Mouse (Mus musculus) Patski (cell line): Measurements from ENCODE around the gene Nt5c2. TPM values are rescaled to one million over a fixed set of nuclear protein-coding genes. Genes with fewer than 3 reads are reported as not detected.
A peak's percentile ranks its signal among the peaks of the same experiment; 100 is the strongest.

Experiments used
- ATAC-seq: fragments of 100-300 bp; one replicate; pipeline ENCODE4 v1.8.0; 2021
- CTCF ChIA-PET: fragments of 350-600 bp; sonication (Branson Sonifier 250); formaldehyde crosslinking; loops from one replicate; lab custom pipeline; 2022; ENCODE audit warnings: inconsistent platforms; lab: Charles Lee
- POLR2A ChIA-PET: fragments of 350-600 bp; sonication (Branson Sonifier 250); formaldehyde crosslinking; loops from one replicate; lab custom pipeline; 2022; ENCODE audit warnings: antibody characterized with exemption, inconsistent platforms; lab: Charles Lee
- DNase-seq: peaks from one replicate; pipeline ENCODE4 v3.0.0-alpha.2; 2011; ENCODE audit warnings: low read depth, low spot score
- H3K27me3 ChIP-seq: fragments of 371-371 bp; one replicate; pipeline ENCODE4 v1.5.1; 2021
- CTCF ChIP-seq: fragments of 100-300 bp; IDR thresholded peaks from one replicate; pipeline ENCODE4 v1.5.1; 2021
- in situ Hi-C: fragments of 300-500 bp; cut with MboI; formaldehyde crosslinking; loops from 3 replicates; pipeline ENCODE4 v1.11.1; 2018; ENCODE audit warnings: low pct_unique_long_range_greater_than_20kb, mixed read lengths
- polyA plus RNA-seq: library from polyadenylated mRNA; unstranded; gene quantifications from one replicate; pipeline ENCODE4 v1.2.3, GENCODE M21; 2021

Gene Nt5c2
- polyA plus RNA-seq, 1 experiment from 2014 or later, result 99.6 TPM

DNA sequence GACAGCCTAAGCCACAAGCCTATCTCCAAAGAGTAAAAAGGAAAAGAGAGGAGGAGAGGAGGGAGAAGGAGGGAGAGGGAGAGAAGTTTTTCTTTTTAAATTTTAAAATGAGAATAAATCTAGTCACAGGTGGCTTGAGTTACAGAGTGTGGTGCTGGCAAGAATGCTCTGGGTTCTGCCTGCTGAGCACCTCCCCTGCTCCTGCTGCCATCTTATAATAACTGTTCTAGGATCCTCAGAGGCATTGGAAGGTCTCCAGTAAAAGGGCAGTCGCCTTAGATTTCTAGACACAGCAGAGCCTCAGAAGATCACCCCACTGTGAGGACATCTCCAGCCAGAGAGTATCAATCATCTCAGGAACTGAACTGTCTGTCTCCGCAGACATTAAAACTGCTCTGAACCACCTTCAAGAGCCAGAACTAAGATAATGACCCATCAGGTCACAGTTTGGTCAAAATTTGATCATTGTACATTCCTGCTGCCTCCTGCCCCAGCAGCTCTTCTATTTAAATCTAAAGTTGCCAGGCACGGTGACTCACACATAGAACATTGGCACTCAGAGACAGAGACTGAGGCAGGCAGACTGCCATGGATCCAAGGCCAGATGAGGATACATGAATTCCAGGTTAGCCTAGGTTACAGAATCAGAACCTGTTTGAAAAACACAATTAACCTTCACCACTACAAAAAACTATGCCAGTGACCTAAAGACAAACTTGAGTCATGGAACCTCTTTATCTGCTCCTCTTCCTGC, 25.9 kb upstream of the Nt5c2 start:
- CTCF ChIA-PET, result interaction anchor here (0.7 to 1.2 kb wide), 3 partner anchors 161 to 453 kb away, joined by 3 read pairs; no protein-coding TSS in a partner anchor
- H3K27me3 ChIP-seq, result no peaks in the 10 kb centered on the region
- TF ChIP-seq CTCF, result no peak
- DNase-seq (no peak), ATAC-seq (no peak)
- in situ Hi-C loops, result no loop called here
- POLR2A ChIA-PET, result no interaction called here

DNA sequence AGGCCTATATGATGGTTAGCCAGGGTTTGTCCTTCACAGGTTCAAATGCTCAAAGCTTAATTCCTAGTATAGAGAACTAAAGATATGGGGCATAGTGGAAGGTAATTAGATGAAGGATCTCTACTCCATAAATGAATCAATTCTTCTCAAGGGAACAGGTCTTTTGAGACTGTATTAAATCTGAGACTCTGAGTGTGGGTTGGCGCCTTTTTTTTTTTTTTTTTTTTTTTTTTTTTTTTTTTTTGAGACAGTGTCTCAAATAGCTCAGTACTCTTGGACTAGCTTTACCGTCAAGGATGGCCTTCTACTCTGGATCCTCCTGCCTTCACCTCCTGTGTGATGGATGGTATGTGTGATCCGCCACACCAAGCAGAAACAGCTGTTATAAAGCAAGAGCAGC, 21.6 kb upstream of the Nt5c2 start:
- CTCF ChIA-PET, result interaction anchor here (1.5 kb wide), 1 partner anchor 11 kb away, joined by 3 read pairs; no protein-coding TSS in a partner anchor

DNA sequence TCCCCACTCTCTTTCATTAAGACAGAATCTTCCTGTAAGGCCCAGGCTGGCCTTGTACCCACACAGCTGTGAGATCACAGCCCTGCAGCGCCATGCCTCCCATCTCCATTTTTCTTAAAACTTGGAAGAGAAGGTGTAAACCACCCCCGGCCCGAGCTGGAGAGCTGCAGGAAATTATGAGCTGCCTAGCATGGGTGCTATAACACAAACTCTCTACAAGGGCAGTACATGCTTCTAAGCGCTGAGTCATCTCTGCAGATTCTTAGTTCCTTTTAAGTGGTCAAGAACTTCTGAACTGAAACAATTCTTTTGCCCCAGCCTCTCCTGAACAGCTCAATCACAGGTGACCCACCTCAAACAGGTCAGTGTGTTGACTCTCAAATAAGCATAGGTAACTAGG, 20.0 kb upstream of the Nt5c2 start:
- DNase-seq, result no peak
- in situ Hi-C loops, result no loop called here
- no peaks in the 10 kb centered on the region for H3K27me3 ChIP-seq
- no peak for ATAC-seq
- ChIA-PET CTCF (interaction anchor here (1.3 kb wide), 1 partner anchor 9 kb away, joined by 3 read pairs; no protein-coding TSS in a partner anchor), POLR2A (no interaction called here)
- TF ChIP-seq CTCF, result no peak

More for the DNA sequence above, 21.6 kb upstream of the Nt5c2 start:
- in situ Hi-C loops, result no loop called here
- POLR2A ChIA-PET, result interaction anchor here (0.6 to 1.0 kb wide), 3 partner anchors 13 to 289 kb away, joined by 5 to 10 read pairs (median 8); no protein-coding TSS in a partner anchor
- TF ChIP-seq CTCF, result no peak
- no peak for DNase-seq
- no peaks in the 10 kb centered on the region for H3K27me3 ChIP-seq
- no peak for ATAC-seq

GRCm38 (mm10) chr19:47031770-47032169, 16.8 kb upstream of the Nt5c2 start:
- TF ChIP-seq CTCF, result no peak
- DNase-seq (no peak), ATAC-seq (no peak)
- POLR2A ChIA-PET, result no interaction called here
- in situ Hi-C loops, result no loop called here
- no peaks in the 10 kb centered on the region for H3K27me3 ChIP-seq
- CTCF ChIA-PET, result interaction anchor here (0.6 kb wide), 1 partner anchor 444 kb away, joined by 3 read pairs; no protein-coding TSS in a partner anchor

DNA sequence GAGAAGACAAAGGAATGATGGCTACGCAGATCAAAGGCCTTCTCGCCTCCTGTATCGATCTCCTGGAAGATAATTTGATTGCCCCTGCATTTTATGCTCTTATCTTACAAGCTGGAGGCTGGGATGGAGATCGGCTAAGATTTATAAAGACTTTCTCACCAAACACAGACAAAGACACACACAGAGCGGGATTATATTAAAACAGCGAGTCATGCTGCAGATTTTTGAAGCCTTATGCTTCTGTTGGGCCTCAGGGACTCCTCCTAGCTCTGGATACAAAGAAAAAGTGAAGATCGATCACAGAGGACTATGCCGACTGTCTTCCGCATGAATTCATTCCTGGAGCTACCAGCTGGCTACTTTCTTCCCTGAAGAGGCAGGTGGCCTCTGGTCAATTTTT, 14.8 kb upstream of the Nt5c2 start:
- in situ Hi-C loops, result no loop called here
- no peaks in the 10 kb centered on the region for H3K27me3 ChIP-seq
- no peak for DNase-seq
- no peak for TF ChIP-seq CTCF
- POLR2A ChIA-PET, result interaction anchor here (1.2 kb wide), 1 partner anchor 10 kb away, joined by 4 read pairs; no protein-coding TSS in a partner anchor
- CTCF ChIA-PET, result no interaction called here
- no peak for ATAC-seq

DNA sequence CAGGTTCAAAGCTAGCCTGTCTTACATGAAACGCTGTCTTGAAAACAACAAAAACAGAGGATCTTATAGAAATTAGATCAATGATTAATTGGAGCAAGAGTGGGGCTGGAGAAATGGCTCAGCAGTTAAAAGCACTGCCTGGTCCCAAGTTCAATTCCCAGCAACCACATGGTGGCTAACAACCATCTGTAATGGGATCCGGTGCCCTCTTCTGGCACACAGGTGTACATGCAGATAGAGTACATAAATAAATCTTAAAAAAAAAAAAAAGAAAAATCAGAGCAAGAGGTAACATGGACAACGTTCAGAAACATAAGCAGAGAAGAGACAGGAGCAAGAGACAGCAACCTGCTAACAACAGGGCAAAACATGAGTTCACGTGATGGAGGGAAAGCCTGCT, 11.6 kb upstream of the Nt5c2 start:
- TF ChIP-seq CTCF, result peak; percentile 28

GRCm38 (mm10) chr19:47024954-47025353, 10.0 kb upstream of the Nt5c2 start:
- POLR2A ChIA-PET, result no interaction called here
- no peak for DNase-seq
- CTCF ChIA-PET, result interaction anchor here (1.2 kb wide), 1 partner anchor 19 kb away, joined by 3 read pairs; no protein-coding TSS in a partner anchor

More for the DNA sequence above, 11.6 kb upstream of the Nt5c2 start:
- DNase-seq (no peak), ATAC-seq (no peak)
- in situ Hi-C loops, result no loop called here
- H3K27me3 ChIP-seq, result peaks cover 5% of the 10 kb centered on the region
- CTCF ChIA-PET, result interaction anchor here (1.1 kb wide), 1 partner anchor 9 kb away, joined by 3 read pairs; no protein-coding TSS in a partner anchor
- POLR2A ChIA-PET, result no interaction called here

DNA sequence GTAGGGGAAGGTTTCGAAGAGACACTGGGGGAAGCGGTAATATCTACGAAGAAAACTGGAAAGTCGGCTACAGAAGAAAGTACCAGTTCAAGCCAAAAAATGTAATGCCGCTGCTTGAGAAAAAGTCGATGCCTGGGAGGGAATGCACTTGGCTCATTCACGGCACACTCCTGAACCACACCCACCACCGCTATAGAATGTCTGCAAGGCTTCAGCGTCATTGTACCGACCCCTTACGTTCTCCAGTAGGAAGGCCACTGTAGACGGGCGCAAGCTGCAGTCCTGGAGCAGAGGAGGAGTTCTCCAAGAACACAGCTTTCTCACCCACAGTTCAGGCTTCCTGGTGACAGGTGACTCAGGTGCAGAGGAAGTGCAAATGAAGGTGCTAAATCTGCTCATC, 8.6 kb upstream of the Nt5c2 start:
- ATAC-seq (no peak), DNase-seq (no peak)
- H3K27me3 ChIP-seq, result peaks cover 19% of the 10 kb centered on the region
- no peak for TF ChIP-seq CTCF
- ChIA-PET CTCF (no interaction called here), POLR2A (interaction anchor here (0.5 kb wide), 1 partner anchor 13 kb away, joined by 5 read pairs; no protein-coding TSS in a partner anchor)
- in situ Hi-C loops, result no loop called here

More at GRCm38 (mm10) chr19:47024954-47025353, 10.0 kb upstream of the Nt5c2 start:
- in situ Hi-C loops, result no loop called here
- ATAC-seq, result no peak
- peaks cover 6% of the 10 kb centered on the region for H3K27me3 ChIP-seq
- no peak for TF ChIP-seq CTCF

DNA sequence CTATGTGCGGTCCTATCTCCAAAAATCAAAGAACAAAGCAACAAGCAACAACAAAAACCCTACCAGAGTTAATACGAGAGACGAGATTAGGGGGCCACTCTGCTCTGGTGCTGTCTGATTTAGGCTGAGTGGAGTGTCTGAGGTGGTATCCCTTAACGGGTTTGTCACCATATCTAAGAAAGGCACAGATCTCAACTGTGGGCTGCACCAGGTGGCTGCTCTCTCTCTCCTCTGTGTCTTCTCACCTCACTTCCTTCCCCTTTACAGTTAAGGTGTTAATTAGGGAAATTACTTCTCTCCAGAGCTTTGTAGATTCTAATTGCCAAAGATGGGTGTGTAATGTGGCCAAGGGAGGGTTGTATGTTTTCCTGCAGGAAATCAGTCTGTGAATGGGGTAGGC, 7.8 kb upstream of the Nt5c2 start:
- CTCF ChIA-PET, result no interaction called here
- DNase-seq (no peak), ATAC-seq (no peak)
- TF ChIP-seq CTCF, result no peak
- in situ Hi-C loops, result no loop called here
- H3K27me3 ChIP-seq, result peaks cover 28% of the 10 kb centered on the region
- POLR2A ChIA-PET, result no interaction called here

GRCm38 (mm10) chr19:47019326-47019725, 4.4 kb upstream of the Nt5c2 start:
- ChIA-PET CTCF (no interaction called here), POLR2A (no interaction called here)
- TF ChIP-seq CTCF, result no peak
- peaks cover 49% of the 10 kb centered on the region for H3K27me3 ChIP-seq
- ATAC-seq (no peak), DNase-seq (no peak)
- in situ Hi-C loops, result no loop called here

DNA sequence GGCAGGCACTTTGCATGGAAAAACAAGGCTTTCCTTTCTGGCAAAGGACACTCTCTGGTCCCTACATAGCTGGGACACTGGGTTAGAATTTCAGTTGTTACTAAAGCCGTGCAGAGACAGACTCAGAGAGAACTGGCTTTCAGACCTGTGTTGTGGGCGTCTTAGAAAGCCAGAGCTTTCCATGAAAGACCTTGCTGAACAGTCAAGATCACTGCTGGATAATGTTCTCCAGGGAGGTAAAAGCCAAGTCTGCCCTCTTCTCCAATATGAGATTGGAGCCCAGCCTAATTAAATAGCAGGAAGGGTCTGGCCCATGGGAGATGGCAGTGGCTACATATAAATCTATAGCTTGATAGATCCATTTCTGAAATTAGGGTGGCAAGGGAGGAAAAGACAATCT, 3.4 kb upstream of the Nt5c2 start:
- ATAC-seq, result no peak
- CTCF ChIA-PET, result interaction anchor here (1.3 kb wide), 1 partner anchor 8 kb away, joined by 3 read pairs; no protein-coding TSS in a partner anchor
- no peak for TF ChIP-seq CTCF
- POLR2A ChIA-PET, result no interaction called here
- no peak for DNase-seq
- in situ Hi-C loops, result no loop called here
- H3K27me3 ChIP-seq, result peaks cover 58% of the 10 kb centered on the region
